Mouse (Mus musculus) olfactory bulb, adult 2 months (tissue): ENCODE data around the gene Notch2.

Source experiments
- CTCF ChIP-seq: fragments of 200-500 bp; IDR thresholded peaks from 2 replicates; pipeline ENCODE4 v1.5.1; 2012; ENCODE audit warnings: low read depth, mild to moderate bottlenecking, low read length, moderate library complexity; ENCODE audit not compliant: insufficient read depth
- POLR2A ChIP-seq: fragments of 200-500 bp; IDR thresholded peaks from 2 replicates; pipeline ENCODE4 v1.6.1; 2012; ENCODE audit warnings: mild to moderate bottlenecking, low read depth, low read length, moderate library complexity; ENCODE audit not compliant: insufficient read depth

GRCm38 (mm10) chr3:98059076-98059475, 45.7 kb downstream of the Notch2 start:
- no peak for TF ChIP-seq CTCF
- TF ChIP-seq POLR2A: no peak
